Mouse (Mus musculus): ENCODE results near the gene H2-T22. TPM values are rescaled to one million over a fixed set of nuclear protein-coding genes. Genes with fewer than 3 reads are reported as not detected.
"Not testable (repeated sequence)": the region's sequence is repeated elsewhere in the genome, so short reads cannot be mapped to it uniquely, and the experiment has no call there.

H2-T22 gene
- total and polyA plus RNA-seq, 3 experiments = 10.6 to 26.1 (median 16.4) TPM

GRCm38 (mm10) chr17:36031583-36032331, 10.8 kb downstream of the H2-T22 start:
- TF ChIP-seq CTCF (conservative IDR thresholded peaks at IDR 0.05 in 1 of 2, IDR thresholded peaks at IDR 0.05 in 1 of 2; ENCODE audit: low read depth in 2 of 2, low read length in 2 of 2) = peak in 1 of 2 experiments; percentile 17; a peak in 1 of 4 replicates

GRCm38 (mm10) chr17:36030703-36031582, 11.6 kb downstream of the H2-T22 start:
- in situ Hi-C loops (cut with MboI; ENCODE audit: low pct_ligation_motif_present, low pct_unique_long_range_greater_than_20kb, low sequenced_read_pairs) = loop anchor here (10.0 kb wide), 1 partner anchor 84 kb away; no protein-coding TSS in a partner anchor
- H3K9ac ChIP-seq (ENCODE audit: insufficient read depth, low read depth) = not testable (repeated sequence)

More at GRCm38 (mm10) chr17:36031583-36032331, 10.8 kb downstream of the H2-T22 start:
- in situ Hi-C loops (cut with MboI; ENCODE audit: low pct_ligation_motif_present, low pct_unique_long_range_greater_than_20kb, low sequenced_read_pairs) = loop anchor here (10.0 kb wide), 1 partner anchor 83 kb away; no protein-coding TSS in a partner anchor
- H3K4me2 ChIP-seq (ENCODE audit: insufficient read depth, low read depth, poor library complexity, severe bottlenecking); DNase-seq (ENCODE audit: extremely low read depth); H3K9me3 ChIP-seq (replicated peaks; ENCODE audit: low read length); H3K27me3 ChIP-seq (replicated peaks); H3K4me1 ChIP-seq (ENCODE audit: control insufficient read depth in 1 of 2, insufficient read depth in 2 of 2); dilution Hi-C loops (cut with MboI; ENCODE audit: extremely low pct_ligation_motif_present, extremely low pct_unique_long_range_greater_than_20kb, low sequenced_read_pairs): not testable (repeated sequence)
- H3K4me3 ChIP-seq (replicated peaks in 1 of 3; ENCODE audit: low read depth in 2 of 3, low read length in 2 of 3, poor library complexity in 1 of 3) = peak overlapping the region; percentile 40 to 80 (median 58)
- peak overlapping the region; percentile 84 for H3K9ac ChIP-seq (ENCODE audit: insufficient read depth, low read depth)
- H3K79me2 ChIP-seq (replicated peaks; ENCODE audit: control insufficient read depth, extremely low read depth, insufficient read depth, poor library complexity, severe bottlenecking) = peaks cover 12% of the 10 kb centered on the region; the same call in 1 of the 2 replicates
- peak overlapping the region; percentile 74; the same call in 1 of the 2 replicates for H3K27ac ChIP-seq (ENCODE audit: insufficient read depth, low read depth)
- H3K36me3 ChIP-seq (replicated peaks in 1 of 2; ENCODE audit: control insufficient read depth in 1 of 2, insufficient read depth in 1 of 2, low read length in 1 of 2) = peaks cover 2 to 16% of the 10 kb centered on the region in 2 experiments

GRCm38 (mm10) chr17:36030046-36030702, 12.4 kb downstream of the H2-T22 start:
- Histone ChIP-seq H3K79me2 (replicated peaks; ENCODE audit: control insufficient read depth, extremely low read depth, insufficient read depth, poor library complexity, severe bottlenecking) (peaks cover 16% of the 10 kb centered on the region), H3K36me3 (replicated peaks in 1 of 2; ENCODE audit: control insufficient read depth in 1 of 2, insufficient read depth in 1 of 2, low read length in 1 of 2) (peaks cover 10 to 28% of the 10 kb centered on the region in 2 experiments), H3K9me3 (replicated peaks; ENCODE audit: low read length) (peaks cover 17% of the 10 kb centered on the region)
- H3K4me3 ChIP-seq (replicated peaks in 1 of 3; ENCODE audit: low read depth in 2 of 3, low read length in 2 of 3, poor library complexity in 1 of 3); H3K27me3 ChIP-seq (replicated peaks); H3K4me1 ChIP-seq (ENCODE audit: control insufficient read depth in 1 of 2, insufficient read depth in 2 of 2); dilution Hi-C loops (cut with MboI; ENCODE audit: extremely low pct_ligation_motif_present, extremely low pct_unique_long_range_greater_than_20kb, low sequenced_read_pairs); DNase-seq (ENCODE audit: extremely low read depth); H3K27ac ChIP-seq (ENCODE audit: insufficient read depth, low read depth); H3K4me2 ChIP-seq (ENCODE audit: insufficient read depth, low read depth, poor library complexity, severe bottlenecking); H3K9ac ChIP-seq (ENCODE audit: insufficient read depth, low read depth): not testable (repeated sequence)
- in situ Hi-C loops (cut with MboI; ENCODE audit: low pct_ligation_motif_present, low pct_unique_long_range_greater_than_20kb, low sequenced_read_pairs) = loop anchor here (10.0 kb wide), 1 partner anchor 85 kb away; no protein-coding TSS in a partner anchor

More at GRCm38 (mm10) chr17:36030703-36031582, 11.6 kb downstream of the H2-T22 start:
- DNase-seq (ENCODE audit: extremely low read depth); H3K27ac ChIP-seq (ENCODE audit: insufficient read depth, low read depth); H3K27me3 ChIP-seq (replicated peaks); dilution Hi-C loops (cut with MboI; ENCODE audit: extremely low pct_ligation_motif_present, extremely low pct_unique_long_range_greater_than_20kb, low sequenced_read_pairs); H3K4me1 ChIP-seq (ENCODE audit: control insufficient read depth in 1 of 2, insufficient read depth in 2 of 2); H3K4me2 ChIP-seq (ENCODE audit: insufficient read depth, low read depth, poor library complexity, severe bottlenecking): not testable (repeated sequence)
- peaks cover 14% of the 10 kb centered on the region; the same call in 1 of the 2 replicates for H3K79me2 ChIP-seq (replicated peaks; ENCODE audit: control insufficient read depth, extremely low read depth, insufficient read depth, poor library complexity, severe bottlenecking)
- H3K4me3 ChIP-seq (replicated peaks in 1 of 3; ENCODE audit: low read depth in 2 of 3, low read length in 2 of 3, poor library complexity in 1 of 3) = peak overlapping the region in 1 of 3 experiments; percentile 40
- H3K9me3 ChIP-seq (replicated peaks; ENCODE audit: low read length) = peaks cover 14% of the 10 kb centered on the region
- peaks cover 7 to 23% of the 10 kb centered on the region in 2 experiments for H3K36me3 ChIP-seq (replicated peaks in 1 of 2; ENCODE audit: control insufficient read depth in 1 of 2, insufficient read depth in 1 of 2, low read length in 1 of 2)

Measured in CH12.LX (cell line).